Mouse (Mus musculus): ENCODE results near the gene Zbtb8os.

The Zbtb8os gene

GRCm38 (mm10) chr4:129376961-129377545, 41.6 kb downstream of the Zbtb8os start:
- peak; percentile 68 for DNase-seq (ENCODE audit: low read depth)

GRCm38 (mm10) chr4:129377601-129378390, 42.3 kb downstream of the Zbtb8os start, which contains the start of gene Zbtb8a:
Zbtb8a (minus strand) TSS chr4:129378116.
- DNase-seq (ENCODE audit: low read depth): peak; percentile 79

GRCm38 (mm10) chr4:129379805-129380204, 44.3 kb downstream of the Zbtb8os start:
- DNase-seq (ENCODE audit: low read depth): no peak

- no peak for DNase-seq (ENCODE audit: low read depth)
Measured at GRCm38 (mm10) chr4:129381148-129381547, 45.7 kb downstream of the Zbtb8os start.

- DNase-seq (ENCODE audit: low read depth): peak; percentile 22
Measured at GRCm38 (mm10) chr4:129382029-129382428, 46.5 kb downstream of the Zbtb8os start.

DNA sequence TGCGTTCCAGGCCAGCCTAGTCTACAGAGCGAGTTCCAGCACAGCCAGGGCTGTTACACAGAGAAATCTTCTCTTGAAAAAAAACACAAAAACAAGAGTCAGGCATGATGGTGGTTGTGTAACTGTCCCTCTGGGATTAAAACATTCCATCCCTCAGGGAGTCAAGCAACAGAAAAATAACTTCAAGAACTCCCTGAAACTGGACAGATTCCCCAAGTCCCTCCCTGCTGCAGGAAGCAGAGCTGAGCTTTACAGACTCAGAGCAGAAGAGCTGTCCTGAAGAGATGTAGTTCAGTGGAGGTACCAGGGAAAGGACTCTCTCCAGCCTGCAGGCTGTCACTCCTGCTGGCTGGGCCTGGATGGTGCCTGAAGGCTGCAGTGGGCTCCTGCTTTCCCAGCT, 47.0 kb downstream of the Zbtb8os start:
- peak; percentile 76 for DNase-seq (ENCODE audit: low read depth)

- DNase-seq (ENCODE audit: low read depth): no peak
Measured at GRCm38 (mm10) chr4:129383586-129383985, 48.1 kb downstream of the Zbtb8os start.

DNA sequence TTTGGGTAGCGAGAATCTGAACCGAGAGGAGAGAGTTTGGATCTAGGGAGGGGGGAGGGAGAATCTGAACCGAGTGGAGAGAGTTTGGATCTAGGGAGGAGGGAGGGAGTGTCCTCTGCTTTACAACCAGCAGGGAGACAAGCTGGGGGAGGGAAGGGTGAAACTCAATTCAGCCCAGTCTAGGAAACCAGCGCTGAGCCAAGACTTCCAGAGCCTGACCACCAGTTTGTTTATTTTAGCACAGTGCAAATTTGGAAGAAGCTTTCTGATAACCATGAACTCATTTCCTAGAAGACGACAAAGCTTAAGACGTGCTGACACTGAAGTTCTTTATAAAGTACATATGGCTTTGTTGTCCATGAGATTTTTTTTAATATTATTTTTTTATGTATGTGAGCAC, 48.9 kb downstream of the Zbtb8os start:
- peak; percentile 59 for DNase-seq (ENCODE audit: low read depth)

GRCm38 (mm10) chr4:129385685-129386084, 50.2 kb downstream of the Zbtb8os start:
- DNase-seq (ENCODE audit: low read depth): no peak

DNA sequence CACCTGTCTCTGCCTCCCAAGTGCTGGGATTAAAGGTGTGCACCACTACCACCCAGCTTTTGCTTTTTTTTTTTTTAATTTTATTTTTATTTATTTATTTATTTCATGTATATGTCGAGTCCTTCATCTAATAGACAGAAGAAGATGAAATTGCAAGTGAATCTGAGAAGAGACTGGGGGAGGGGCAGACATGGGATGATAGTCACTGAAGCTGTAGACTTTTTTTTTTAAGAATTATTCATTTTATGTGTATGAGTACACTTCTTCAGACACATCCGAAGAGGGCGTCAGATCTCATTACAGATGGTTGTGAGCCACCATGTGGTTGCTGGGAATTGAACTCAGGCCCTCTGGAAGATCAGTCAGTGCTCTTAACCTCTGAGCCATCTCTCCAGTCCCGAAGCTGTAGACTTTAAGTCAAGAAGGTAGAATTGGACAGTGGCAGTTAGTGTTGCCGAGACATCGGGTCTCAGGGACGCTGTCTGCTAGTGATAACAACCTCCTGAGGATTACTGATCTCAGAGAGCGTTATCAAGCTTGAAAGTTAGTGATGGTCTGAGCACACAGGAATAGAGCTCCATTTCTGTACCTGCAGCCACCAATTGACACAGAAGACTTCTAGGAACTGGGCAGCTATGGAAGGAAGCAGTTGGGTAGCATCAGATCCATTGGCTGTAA, 50.9 kb downstream of the Zbtb8os start:
- no peak for DNase-seq (ENCODE audit: low read depth)

DNA sequence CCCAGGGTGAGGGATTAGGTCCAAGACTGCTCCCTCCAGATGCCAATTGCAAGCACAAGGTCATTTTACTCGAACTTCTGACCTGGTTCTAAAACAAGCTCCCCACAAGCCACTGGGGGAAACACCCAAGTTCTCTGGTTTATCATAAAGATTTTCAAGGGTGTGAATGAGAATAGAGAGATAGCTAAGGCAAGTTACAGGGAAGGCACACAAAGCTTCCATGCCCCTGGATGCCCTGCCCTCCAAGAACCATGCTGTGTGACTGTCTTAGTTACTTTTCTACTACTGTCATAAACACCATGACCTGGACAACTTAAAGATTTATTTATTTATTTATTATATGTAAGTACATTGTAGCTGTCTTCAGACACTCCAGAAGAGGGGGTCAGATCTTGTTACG, 51.5 kb downstream of the Zbtb8os start:
- no peak for DNase-seq (ENCODE audit: low read depth)

DNA sequence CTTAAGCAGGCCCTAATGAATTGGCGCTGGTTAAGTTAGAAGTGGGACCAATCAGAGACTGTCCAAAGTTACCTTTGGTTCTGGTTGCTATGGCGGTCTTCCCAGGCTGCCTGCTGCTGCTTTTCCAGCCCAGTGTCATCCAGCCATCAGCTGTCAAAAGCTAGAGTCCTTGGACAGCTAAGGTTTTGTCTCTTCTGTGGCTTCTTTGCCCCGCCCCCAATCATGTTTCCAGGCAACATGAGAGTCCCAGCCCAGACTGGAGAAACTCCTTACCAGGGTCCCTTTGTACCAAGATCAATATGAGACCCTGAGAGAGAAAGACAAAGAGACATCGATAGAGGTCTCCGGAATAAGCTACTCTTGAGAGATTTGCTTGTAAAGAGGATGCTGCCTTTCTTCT, 52.9 kb downstream of the Zbtb8os start:
- no peak for DNase-seq (ENCODE audit: low read depth)

DNA sequence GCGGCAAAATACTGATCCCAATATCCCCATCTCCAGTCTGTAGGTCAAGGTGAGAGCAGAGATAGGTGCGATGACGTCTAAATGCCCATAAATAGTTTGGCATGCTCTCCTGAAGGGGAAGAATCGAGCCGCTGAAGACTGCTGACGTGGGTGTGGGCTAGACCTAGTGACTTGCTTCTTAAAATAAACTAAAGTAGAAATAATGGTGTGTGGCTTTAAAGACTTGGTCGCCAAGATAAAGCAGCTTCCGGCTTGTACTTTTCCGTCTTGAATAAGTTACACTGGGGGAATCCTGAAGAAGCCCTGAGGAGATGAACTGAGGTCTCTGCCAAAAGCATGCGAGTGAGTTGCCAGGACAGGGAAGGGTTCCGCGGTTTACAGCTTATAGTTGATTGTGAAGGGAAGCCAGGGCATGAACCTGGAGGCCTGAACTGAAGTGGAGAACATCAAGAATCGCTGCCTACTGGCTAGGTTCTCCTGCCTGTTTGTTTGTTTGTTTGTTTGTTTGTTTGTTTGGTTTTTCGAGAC, 54.8 kb downstream of the Zbtb8os start:
- no peak for DNase-seq (ENCODE audit: low read depth)

GRCm38 (mm10) chr4:129390936-129391557, 55.6 kb downstream of the Zbtb8os start:
- DNase-seq (ENCODE audit: low read depth): no peak

DNA sequence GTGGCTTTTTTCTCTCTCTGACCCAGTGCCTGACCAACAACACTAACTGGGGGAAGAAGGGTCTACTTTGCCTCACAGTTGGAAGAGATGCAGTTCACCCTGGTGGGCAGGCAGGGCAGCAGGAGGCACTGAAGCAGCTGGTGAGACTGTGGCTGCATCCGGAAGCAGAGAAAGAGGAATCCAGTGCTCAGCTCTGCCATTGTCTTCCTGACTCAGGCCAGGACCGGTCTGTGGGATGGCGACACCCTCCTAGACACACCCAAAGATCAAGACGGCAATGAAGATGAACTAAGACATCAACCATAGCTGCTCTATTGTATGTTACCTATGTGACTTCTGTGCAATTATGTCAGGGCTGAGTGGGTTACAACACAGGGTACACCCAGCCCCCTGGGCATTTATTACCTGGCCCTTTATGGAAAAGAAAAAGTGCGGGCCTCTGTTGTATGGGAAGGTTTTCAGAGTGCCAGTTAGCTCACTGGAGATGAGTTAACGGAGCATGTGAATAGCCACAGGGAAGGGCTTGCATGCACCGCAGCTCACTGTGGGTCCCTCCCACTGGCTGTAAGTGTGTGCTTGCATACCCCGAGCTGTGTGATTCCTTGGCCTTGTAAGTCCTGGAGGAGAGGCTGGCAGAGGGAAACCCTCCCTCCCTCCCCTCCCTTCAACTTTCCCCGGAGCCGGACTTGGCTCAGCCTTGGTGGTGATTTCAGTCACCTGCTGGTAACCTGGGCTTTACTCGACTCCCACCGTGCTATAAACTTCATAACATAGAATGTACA, 58.8 kb downstream of the Zbtb8os start:
- no peak for DNase-seq (ENCODE audit: low read depth)

- DNase-seq (ENCODE audit: low read depth): peak; percentile 38
Measured at GRCm38 (mm10) chr4:129396960-129397359, 61.5 kb downstream of the Zbtb8os start.

DNA sequence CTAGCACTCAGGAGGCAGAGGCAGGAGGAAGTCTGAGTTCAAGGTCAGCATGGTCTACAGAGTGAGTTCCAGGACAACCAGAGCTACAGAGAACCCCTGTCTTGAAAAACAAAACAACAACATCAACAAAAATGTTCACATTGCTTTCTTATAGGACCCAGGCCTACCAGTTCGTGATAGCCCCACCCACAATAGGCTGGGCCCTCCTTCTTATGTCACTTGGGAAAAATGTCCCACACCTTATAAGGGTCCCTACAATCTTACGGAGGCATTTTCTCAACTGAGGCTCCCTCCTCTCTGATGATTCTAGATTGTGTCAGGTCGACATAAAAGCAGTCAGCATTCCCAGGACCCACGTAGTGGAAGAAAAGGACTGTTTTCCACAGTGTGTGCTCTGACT, 64.3 kb downstream of the Zbtb8os start:
- no peak for DNase-seq (ENCODE audit: low read depth)

Measured in NIH3T3 (cell line).